Mouse (Mus musculus) stomach, postnatal 0 days (tissue): ENCODE measurements at regions not wholly inside any gene's neighbourhood (a gene's known extent, or its start where the extent isn't known, plus 50 kb on each side); places are given as distances from the start of the nearest gene placed in this dataset.

Source experiments
- ATAC-seq: fragments of 200-750 bp; cut with Nextera tagmentation; 2 replicates; pipeline ENCODE4 v1.8.0; 2017; ENCODE audit not compliant: low FRiP score, low TSS enrichment
- DNase-seq: peaks from one replicate; pipeline ENCODE4 v3.0.0-alpha.2; 2016; ENCODE audit warnings: low spot score
- H3K27ac ChIP-seq: fragments of 300-500 bp; sonication (generic); replicated peaks from 2 replicates; pipeline ENCODE4 v1.5.1; 2014; ENCODE audit warnings: mild to moderate bottlenecking, control low read depth
- H3K27me3 ChIP-seq: fragments of 300-500 bp; sonication (generic); 2 replicates; pipeline ENCODE4 v1.6.1; 2014; ENCODE audit warnings: low read length; ENCODE audit not compliant: control insufficient read depth, insufficient read depth
- H3K36me3 ChIP-seq: fragments of 300-500 bp; sonication (generic); 2 replicates; pipeline ENCODE4 v1.6.1; 2014; ENCODE audit warnings: low read length, mixed read lengths; ENCODE audit not compliant: control insufficient read depth, insufficient read depth
- H3K4me1 ChIP-seq: fragments of 300-500 bp; sonication (generic); replicated peaks from 2 replicates; pipeline ENCODE4 v1.6.1; 2014; ENCODE audit warnings: antibody characterized with exemption; ENCODE audit not compliant: control insufficient read depth, insufficient read depth
- H3K4me2 ChIP-seq: fragments of 300-500 bp; sonication (generic); replicated peaks from 2 replicates; pipeline ENCODE4 v1.6.1; 2014; ENCODE audit warnings: low read depth, mild to moderate bottlenecking, control low read depth, moderate library complexity
- H3K4me3 ChIP-seq: fragments of 300-500 bp; sonication (generic); 2 replicates; pipeline ENCODE4 v1.5.1; 2014; ENCODE audit warnings: low read depth, low read length, control low read depth
- H3K9ac ChIP-seq: fragments of 300-500 bp; sonication (generic); 2 replicates; pipeline ENCODE4 v1.6.1; 2014; ENCODE audit warnings: mild to moderate bottlenecking, low read length, control low read depth, mixed read lengths
- H3K9me3 ChIP-seq: fragments of 300-500 bp; sonication (generic); 2 replicates; pipeline ENCODE4 v1.6.1; 2016; ENCODE audit warnings: low read length; ENCODE audit not compliant: control insufficient read depth
- CTCF ChIP-seq: IDR thresholded peaks from 2 replicates; pipeline ENCODE4 v1.5.1; 2016; ENCODE audit warnings: antibody characterized with exemption, low read depth, mild to moderate bottlenecking, moderate library complexity
- EP300 ChIP-seq: optimal IDR thresholded peaks from 2 replicates; pipeline ENCODE3; 2016; ENCODE audit warnings: antibody characterized with exemption
- WGBS: fragments of 180-500 bp; shearing (Covaris S2); extraction: QIAGEN DNeasy Blood & Tissue Kit; methylation state at CpG from one replicate; pipeline ENCODE4 v1.1.7; 2014; 5-methylcytosine and 5-hydroxymethylcytosine counted together

GRCm38 (mm10) chr16:72029273-72029672, 278.8 kb upstream of the Robo1 start:
- H3K9me3 ChIP-seq: no peaks in the 10 kb centered on the region
- 9% methylated on average over 4 of the region's 4 CpGs for WGBS

GRCm38 (mm10) chr16:72068254-72068653, 239.9 kb upstream of the Robo1 start:
- no peak overlapping the region for H3K27ac ChIP-seq
- DNase-seq (no peak), ATAC-seq (no peak)
- 58% methylated on average over 1 of the region's 1 CpGs for WGBS
- TF ChIP-seq CTCF (no peak), EP300 (no peak)
- no peak overlapping the region for H3K4me3 ChIP-seq
- H3K36me3 ChIP-seq: no peaks in the 10 kb centered on the region
- H3K27me3 ChIP-seq: no peaks in the 10 kb centered on the region
- H3K9me3 ChIP-seq: no peaks in the 10 kb centered on the region
- H3K4me2 ChIP-seq: no peak overlapping the region
- no peak overlapping the region for H3K9ac ChIP-seq
- no peaks in the 10 kb centered on the region for H3K4me1 ChIP-seq

More at GRCm38 (mm10) chr16:72029273-72029672, 278.8 kb upstream of the Robo1 start:
- Histone ChIP-seq H3K27me3 (no peaks in the 10 kb centered on the region), H3K36me3 (no peaks in the 10 kb centered on the region), H3K9ac (no peak overlapping the region), H3K4me2 (peak overlapping the region; percentile 56), H3K4me1 (no peaks in the 10 kb centered on the region), H3K4me3 (peak overlapping the region; percentile 28), H3K27ac (no peak overlapping the region)
- no peak for DNase-seq
- TF ChIP-seq EP300 (no peak), CTCF (no peak)
- no peak for ATAC-seq

- Histone ChIP-seq H3K36me3 (no peaks in the 10 kb centered on the region), H3K4me2 (no peak overlapping the region), H3K4me1 (no peaks in the 10 kb centered on the region), H3K9ac (no peak overlapping the region), H3K4me3 (no peak overlapping the region), H3K9me3 (no peaks in the 10 kb centered on the region), H3K27ac (no peak overlapping the region), H3K27me3 (no peaks in the 10 kb centered on the region)
- DNase-seq (no peak), ATAC-seq (no peak)
- TF ChIP-seq CTCF (no peak), EP300 (no peak)
- WGBS: 69% methylated on average over 2 of the region's 2 CpGs
Observed at GRCm38 (mm10) chr16:72069581-72069980, 238.5 kb upstream of the Robo1 start.

DNA sequence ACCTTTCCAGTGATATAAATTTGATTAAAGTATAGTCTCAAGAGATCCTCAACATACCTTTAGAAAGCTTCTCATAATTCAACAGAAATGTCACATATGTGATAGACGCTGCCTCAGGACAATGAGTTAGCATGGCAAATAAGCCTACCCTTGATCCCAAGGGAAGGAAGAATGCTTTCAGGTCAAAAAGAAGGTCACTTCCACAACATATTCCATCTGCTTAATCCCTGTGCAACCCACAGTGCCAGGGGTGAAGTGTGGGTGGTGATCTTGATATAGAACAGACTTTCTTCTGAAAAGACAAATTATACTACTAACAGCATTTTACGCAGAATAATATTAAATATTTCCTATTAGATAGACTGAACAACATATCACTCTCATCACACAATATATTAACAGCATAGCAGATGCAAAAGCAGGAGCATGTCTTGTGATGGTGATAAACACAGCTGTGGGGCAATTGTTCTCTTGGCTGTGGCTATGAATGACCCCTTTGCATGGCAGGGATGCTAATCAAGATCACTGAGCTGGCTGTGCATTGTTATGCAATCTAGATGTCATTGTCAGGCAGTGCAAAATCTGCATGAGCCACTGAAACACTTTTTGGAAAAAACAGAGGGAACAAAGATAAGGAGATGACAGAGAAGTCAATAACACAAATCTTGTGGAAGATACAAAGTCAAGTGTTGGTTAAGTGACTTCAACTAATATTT, 236.2 kb upstream of the Robo1 start:
- Histone ChIP-seq H3K4me3 (no peak overlapping the region), H3K27ac (no peak overlapping the region), H3K9me3 (no peaks in the 10 kb centered on the region), H3K27me3 (no peaks in the 10 kb centered on the region), H3K4me1 (no peaks in the 10 kb centered on the region), H3K36me3 (no peaks in the 10 kb centered on the region), H3K4me2 (no peak overlapping the region), H3K9ac (no peak overlapping the region)
- DNase-seq: no peak
- ATAC-seq: no peak
- WGBS: 64% methylated on average over 2 of the region's 2 CpGs
- no peak for TF ChIP-seq CTCF
- TF ChIP-seq EP300: no peak

DNA sequence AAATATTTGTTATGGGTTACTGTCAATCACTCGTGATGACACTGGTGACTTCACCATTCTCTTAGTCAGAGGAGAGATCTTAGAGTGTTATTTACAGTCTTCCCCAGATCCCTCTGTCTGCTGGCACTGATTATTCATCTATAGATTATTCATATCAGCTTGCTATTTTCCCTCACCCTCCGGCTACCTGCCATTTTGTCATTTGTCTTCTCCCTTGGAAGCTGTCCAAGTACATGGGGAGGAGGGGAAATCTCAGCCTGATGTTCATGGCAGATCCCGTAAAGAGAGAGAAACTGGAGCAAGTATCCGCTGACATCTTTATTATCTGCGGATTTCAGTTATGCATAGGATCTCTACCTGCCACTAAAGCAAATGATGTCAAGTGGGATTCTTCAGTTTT, 222.9 kb upstream of the Robo1 start:
- H3K9ac ChIP-seq: no peak overlapping the region
- no peaks in the 10 kb centered on the region for H3K36me3 ChIP-seq
- no peak overlapping the region for H3K4me2 ChIP-seq
- H3K4me3 ChIP-seq: no peak overlapping the region
- H3K27ac ChIP-seq: no peak overlapping the region
- WGBS: 76% methylated on average over 5 of the region's 5 CpGs
- no peaks in the 10 kb centered on the region for H3K9me3 ChIP-seq
- DNase-seq (no peak), ATAC-seq (no peak)
- H3K4me1 ChIP-seq: no peaks in the 10 kb centered on the region
- TF ChIP-seq EP300 (no peak), CTCF (no peak)
- H3K27me3 ChIP-seq: no peaks in the 10 kb centered on the region

GRCm38 (mm10) chr16:72088053-72088452, 220.1 kb upstream of the Robo1 start:
- DNase-seq: no peak
- ATAC-seq: no peak
- TF ChIP-seq EP300: no peak
- TF ChIP-seq CTCF: no peak
- no peaks in the 10 kb centered on the region for H3K9me3 ChIP-seq
- no peaks in the 10 kb centered on the region for H3K36me3 ChIP-seq
- H3K4me1 ChIP-seq: no peaks in the 10 kb centered on the region
- no peak overlapping the region for H3K4me3 ChIP-seq
- H3K4me2 ChIP-seq: no peak overlapping the region
- no peak overlapping the region for H3K27ac ChIP-seq
- WGBS: 73% methylated on average over 4 of the region's 4 CpGs
- H3K9ac ChIP-seq: no peak overlapping the region
- no peaks in the 10 kb centered on the region for H3K27me3 ChIP-seq
